Mouse (Mus musculus) thymus, adult 2 months (tissue): ENCODE measurements at regions not wholly inside any gene's neighbourhood (a gene's known extent, or its start where the extent isn't known, plus 50 kb on each side); places are given as distances from the start of the nearest gene placed in this dataset.

Experiments
- CTCF ChIP-seq: fragments of 200-500 bp; IDR thresholded peaks from 2 replicates; pipeline ENCODE4 v1.5.1; 2012; ENCODE audit warnings: mild to moderate bottlenecking, control low read depth, low read length, moderate library complexity, borderline replicate concordance; ENCODE audit not compliant: control insufficient read depth, poor library complexity, insufficient read depth; ENCODE audit errors: extremely low read depth
- POLR2A ChIP-seq: fragments of 200-500 bp; IDR thresholded peaks from 2 replicates; pipeline ENCODE4 v1.6.1; 2012; ENCODE audit warnings: mild to moderate bottlenecking, low read length, control low read depth, moderate library complexity; ENCODE audit not compliant: control insufficient read depth, poor library complexity, insufficient read depth; ENCODE audit errors: extremely low read depth

GRCm38 (mm10) chr3:52210556-52211302 is 57.4 kb upstream of the Foxo1 start:
- TF ChIP-seq POLR2A: no peak
- no peak for TF ChIP-seq CTCF
